Mouse (Mus musculus): Measurements from ENCODE around the gene Itsn1.

Itsn1 gene

GRCm38 (mm10) chr16:91866258-91866634 lies 137.2 kb downstream of the Itsn1 start:
- in situ Hi-C loops (cut with MboI; ENCODE audit: low sequenced_read_pairs), result no loop called here

GRCm38 (mm10) chr16:91867672-91868071 lies 138.6 kb downstream of the Itsn1 start:
- in situ Hi-C loops (cut with MboI; ENCODE audit: low sequenced_read_pairs), result no loop called here

DNA sequence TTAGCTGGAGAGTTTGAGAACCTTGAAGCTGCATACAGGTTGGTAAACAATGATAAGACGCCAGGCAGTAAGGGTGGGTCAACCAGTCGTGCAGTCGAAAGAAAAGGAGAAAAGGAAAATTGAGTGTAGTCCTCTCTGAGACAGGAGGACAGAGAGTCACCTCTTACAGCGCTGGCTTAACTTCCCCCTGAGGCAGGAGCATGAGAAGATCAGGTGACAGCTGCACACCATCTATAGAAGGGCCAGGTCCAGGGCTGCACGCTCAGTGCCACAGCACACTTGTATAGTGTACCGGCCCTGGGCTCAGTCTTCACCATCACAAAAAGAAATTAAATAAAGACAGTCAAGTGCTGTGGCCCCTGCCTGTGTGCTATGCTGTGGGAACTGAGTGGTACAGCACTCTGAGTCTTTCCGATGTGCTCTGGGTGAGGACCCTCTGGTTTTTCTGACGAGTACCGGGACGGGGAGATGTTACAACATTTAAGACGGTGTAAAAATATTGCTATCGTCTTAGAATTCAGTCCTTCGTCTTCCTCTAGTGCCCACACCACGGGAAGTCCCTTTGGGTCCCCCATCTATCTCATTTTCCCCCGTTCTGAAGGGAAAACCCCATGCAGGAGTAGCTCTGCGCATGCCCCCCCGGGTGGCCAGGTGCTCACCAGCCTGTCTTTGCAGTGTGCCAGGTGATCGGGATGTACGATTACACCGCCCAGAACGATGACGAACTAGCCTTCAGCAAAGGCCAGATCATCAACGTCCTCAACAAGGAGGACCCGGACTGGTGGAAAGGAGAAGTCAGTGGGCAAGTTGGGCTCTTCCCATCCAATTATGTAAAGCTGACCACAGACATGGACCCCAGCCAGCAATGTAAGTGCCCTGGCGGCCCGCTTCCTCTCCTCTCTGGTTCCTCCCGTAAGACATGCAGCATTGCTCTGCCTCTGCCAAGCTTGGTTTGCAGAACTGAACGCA lies 140.1 kb downstream of the Itsn1 start:
- in situ Hi-C loops (cut with MboI; ENCODE audit: low sequenced_read_pairs), result no loop called here

- in situ Hi-C loops (cut with MboI; ENCODE audit: low sequenced_read_pairs), result no loop called here
Measured at GRCm38 (mm10) chr16:91870158-91870582, 141.1 kb downstream of the Itsn1 start.

DNA sequence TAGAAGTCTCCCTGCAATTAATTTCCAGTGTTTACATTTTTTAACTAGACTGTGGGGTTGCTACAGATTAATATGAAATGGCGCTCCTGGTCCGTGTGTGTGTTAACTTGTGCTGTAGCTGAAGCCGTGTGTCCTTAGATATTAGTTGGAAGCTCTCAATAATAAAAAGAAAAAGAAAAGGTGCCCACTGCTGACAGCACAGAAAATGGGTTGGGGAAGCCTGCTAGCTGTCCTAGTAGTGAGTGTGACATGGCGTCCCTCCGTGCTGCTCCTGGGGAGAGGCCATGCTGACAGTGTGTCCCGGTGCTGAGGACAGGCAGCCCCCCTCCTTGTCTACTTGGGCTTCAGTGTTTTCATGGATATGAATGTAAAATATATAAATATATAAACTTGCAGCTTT lies 142.1 kb downstream of the Itsn1 start:
- in situ Hi-C loops (cut with MboI; ENCODE audit: low sequenced_read_pairs), result no loop called here

DNA sequence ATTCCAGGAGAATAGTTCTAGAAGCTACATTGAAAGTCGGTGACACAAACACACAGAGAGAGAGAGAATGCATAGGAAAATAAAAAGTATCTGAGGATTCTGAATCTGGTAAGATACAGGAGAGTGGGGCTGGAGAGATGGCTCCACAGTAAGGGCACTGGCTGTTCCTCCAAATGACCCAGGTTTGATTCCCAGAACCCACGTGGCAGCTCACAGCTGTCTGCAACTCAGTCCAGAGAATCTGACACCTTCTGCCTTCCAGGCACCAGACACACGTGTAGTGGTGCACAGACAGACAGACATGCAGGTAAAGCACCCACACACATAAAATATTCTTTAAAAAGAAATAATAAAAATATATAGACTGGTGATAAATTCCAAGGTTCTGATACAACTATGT lies 144.6 kb downstream of the Itsn1 start:
- in situ Hi-C loops (cut with MboI; ENCODE audit: low sequenced_read_pairs), result no loop called here

GRCm38 (mm10) chr16:91875567-91876344 lies 146.7 kb downstream of the Itsn1 start:
- in situ Hi-C loops (cut with MboI; ENCODE audit: low sequenced_read_pairs), result no loop called here

DNA sequence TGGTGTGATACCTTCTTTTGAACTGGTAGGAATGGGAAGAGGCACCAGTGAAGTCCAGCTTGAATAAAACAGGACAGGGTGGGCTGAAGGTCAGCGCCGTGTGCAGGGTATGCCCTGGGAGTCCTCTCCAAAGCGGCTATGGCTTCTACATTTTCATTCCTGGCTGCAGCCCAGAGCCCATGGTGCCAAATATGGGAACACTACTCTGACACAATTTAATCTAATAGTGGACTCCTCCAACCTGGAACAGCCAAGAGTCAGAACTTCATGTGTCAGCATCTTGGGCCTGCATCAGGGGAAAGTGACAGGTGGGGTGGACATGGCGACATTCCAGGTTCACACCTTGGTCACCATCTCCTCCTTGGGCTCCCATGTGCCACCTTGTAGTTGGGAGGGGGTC lies 147.4 kb downstream of the Itsn1 start:
- in situ Hi-C loops (cut with MboI; ENCODE audit: low sequenced_read_pairs), result no loop called here

GRCm38 (mm10) chr16:91879101-91879500 lies 150.0 kb downstream of the Itsn1 start:
- in situ Hi-C loops (cut with MboI; ENCODE audit: low sequenced_read_pairs), result no loop called here

DNA sequence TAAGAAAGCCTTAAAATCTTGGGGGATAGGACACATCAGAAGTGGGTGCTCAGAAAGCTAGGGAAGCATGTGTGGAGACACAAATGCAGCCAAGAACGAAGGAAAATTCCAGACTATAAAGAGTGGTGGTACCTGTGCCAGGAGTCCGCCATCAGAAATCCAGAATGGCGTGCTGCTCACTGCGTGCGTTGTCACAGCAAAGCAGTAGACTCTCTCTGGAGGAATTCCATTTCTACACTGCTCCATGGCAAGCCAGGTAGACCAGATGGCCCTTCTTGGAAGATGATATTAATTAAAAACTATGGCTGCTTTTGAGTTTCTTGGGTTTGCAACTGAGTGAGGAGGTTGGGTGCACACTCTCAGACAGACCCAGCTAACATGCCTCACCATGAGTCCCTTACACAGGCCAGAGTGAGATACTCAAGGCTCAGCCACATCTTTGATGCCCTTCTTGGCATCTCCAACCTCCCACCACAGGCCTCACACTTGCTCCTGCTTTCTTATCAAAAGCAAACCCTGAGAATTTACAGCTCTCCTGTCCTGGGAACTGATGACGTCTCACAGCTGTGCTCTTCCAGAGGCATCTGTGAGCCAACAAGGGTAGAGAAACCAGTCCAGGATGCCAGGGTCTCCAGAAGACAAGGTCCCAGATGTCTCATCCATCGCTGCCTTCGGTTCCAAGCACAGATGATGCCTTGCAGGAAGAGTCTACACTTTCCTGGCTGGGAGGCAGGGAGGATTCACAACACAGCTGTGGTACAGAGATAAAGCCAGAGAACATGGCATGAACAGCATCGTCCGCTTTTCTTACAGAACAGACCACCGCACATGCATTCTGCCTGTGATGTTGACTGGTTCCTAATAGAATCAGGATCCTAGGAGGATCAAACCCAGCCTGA lies 152.0 kb downstream of the Itsn1 start:
- in situ Hi-C loops (cut with MboI; ENCODE audit: low sequenced_read_pairs), result no loop called here

DNA sequence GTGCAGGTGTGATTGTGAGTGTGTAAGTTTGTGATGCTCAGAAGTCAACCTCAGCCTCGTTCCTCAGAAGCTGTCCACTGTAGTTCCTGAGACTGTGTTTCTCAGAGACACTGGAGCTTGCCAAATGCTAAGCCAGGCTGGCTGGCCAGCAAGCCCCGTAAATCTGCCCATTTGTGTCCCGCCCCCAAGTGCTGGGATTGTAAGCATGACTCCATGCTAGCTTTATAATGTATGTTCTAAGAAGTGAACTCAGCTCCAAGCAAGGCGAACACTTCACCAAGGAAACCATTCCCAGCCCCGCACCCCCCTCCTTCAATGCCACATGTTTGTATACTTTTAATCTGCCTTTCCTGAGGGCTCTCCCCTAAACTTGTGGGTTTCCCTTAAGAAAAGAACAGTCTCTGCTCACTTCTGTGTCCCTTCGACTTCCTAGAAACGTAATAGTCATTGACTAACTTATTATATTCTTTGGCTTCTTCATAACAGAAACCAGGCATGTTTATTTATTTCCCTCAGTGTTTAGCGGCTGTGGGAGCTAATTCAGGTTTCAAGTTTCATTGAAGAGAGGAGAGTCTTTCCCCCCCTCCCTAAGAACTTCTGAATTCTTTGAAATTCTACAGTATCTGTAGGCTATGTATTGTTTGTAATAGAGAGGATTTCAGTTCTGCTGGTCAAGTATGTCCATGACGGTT lies 153.2 kb downstream of the Itsn1 start:
- in situ Hi-C loops (cut with MboI; ENCODE audit: low sequenced_read_pairs), result no loop called here

DNA sequence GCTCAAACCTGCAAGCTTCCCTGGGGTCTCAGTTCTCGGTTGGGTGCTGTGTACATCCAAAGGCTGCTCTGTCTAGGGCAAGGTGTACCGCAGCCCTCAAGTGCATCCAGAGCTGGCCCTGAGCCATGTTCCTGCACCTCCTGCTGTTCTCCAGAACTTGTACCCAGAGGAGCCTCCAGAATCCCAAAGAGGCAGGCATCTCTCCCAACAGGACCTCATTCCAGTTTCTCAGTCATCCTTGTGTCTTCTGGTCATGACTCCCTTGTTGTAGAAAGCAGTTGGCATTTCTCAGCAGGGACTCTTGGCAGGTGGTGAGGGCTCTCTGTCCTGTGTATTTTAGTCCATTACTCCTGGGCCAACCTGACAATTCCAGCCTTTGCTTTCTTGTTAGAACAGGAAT lies 154.6 kb downstream of the Itsn1 start:
- in situ Hi-C loops (cut with MboI; ENCODE audit: low sequenced_read_pairs), result no loop called here

- in situ Hi-C loops (cut with MboI; ENCODE audit: low sequenced_read_pairs), result no loop called here
Measured at GRCm38 (mm10) chr16:91884196-91884595, 155.1 kb downstream of the Itsn1 start.

DNA sequence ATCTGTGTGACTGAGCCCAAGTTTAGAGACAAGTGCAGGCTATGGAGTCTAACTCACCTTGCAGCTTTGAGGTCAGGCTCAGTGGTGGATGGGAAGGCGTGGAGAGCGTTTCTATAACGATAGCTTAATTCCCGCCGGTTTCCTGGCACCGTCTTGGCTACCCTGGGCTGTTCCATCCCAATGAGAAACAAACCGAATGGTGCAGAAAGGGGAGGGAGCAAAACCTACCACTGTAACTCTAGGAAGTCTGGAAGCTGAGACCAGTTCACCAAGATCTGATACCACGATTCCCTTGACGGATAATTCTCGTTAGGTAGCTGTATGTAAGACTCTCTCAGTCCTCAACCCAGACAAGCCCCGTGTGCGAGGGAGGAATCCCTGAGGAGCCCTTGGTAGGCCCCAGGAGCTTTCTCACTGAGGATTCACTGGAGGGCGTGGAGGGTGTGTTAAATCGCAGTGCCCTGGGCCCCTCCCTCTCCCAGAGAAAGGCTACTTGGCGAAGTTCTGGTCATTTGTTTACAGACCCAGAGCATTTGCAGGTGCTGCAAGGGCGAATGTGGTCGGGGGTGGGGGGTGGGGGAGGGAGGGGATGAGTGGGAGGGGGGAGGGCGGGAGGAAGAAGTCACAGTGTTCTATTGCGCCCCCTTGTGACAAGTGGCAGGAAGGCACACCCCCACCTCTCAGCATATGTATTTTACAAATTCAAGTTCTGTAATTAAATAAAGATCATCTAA lies 156.5 kb downstream of the Itsn1 start:
- in situ Hi-C loops (cut with MboI; ENCODE audit: low sequenced_read_pairs), result no loop called here

- in situ Hi-C loops (cut with MboI; ENCODE audit: low sequenced_read_pairs), result no loop called here
Measured at GRCm38 (mm10) chr16:91888368-91888767, 159.3 kb downstream of the Itsn1 start.

GRCm38 (mm10) chr16:91889831-91890230 lies 160.8 kb downstream of the Itsn1 start:
- in situ Hi-C loops (cut with MboI; ENCODE audit: low sequenced_read_pairs), result no loop called here

- in situ Hi-C loops (cut with MboI; ENCODE audit: low sequenced_read_pairs), result no loop called here
Measured at GRCm38 (mm10) chr16:91891218-91891617, 162.1 kb downstream of the Itsn1 start.

GRCm38 (mm10) chr16:91896426-91896830 lies 167.3 kb downstream of the Itsn1 start:
- in situ Hi-C loops (cut with MboI; ENCODE audit: low sequenced_read_pairs), result no loop called here

All from CH12F3 (cell line).